Mouse (Mus musculus): Measurements from ENCODE around the gene Mob1b.

DNA sequence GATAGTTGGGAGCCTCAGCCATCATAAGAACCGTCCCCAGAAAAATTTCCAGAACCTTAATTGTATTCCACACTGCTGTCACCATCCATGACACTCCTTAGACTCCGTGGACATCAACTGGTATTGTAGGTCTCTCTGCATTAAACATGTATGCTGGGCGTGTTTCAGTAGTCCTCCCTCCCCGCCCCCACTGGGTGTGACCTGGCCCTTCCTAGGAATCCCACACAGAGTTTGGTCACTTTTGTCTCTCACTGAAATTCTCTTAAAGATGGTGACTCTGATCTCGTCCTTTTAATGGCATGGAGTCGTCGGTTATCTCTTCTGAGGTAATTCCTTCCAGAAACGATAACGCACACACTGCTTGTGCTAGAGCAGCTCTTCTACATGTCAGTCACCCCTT lies 36.9 kb upstream of the Mob1b start:
- TF ChIP-seq CTCF (IDR thresholded peaks at IDR 0.05; ENCODE audit: low read depth) (no peak), EP300 (IDR thresholded peaks at IDR 0.05; ENCODE audit: low read depth) (no peak)
